Mouse (Mus musculus): ENCODE results near the gene Wdr18. TPM values are rescaled to one million over a fixed set of nuclear protein-coding genes. Genes with fewer than 3 reads are reported as not detected.

Gene Wdr18
- polyA plus RNA-seq, 2 experiments: 24.7 to 58.4 TPM

GRCm38 (mm10) chr10:79994397-79995115 is 34.6 kb downstream of the Wdr18 start:
- H3K4me3 ChIP-seq (ENCODE audit: insufficient read depth in 1 of 2, low read depth in 2 of 2, low read length in 2 of 2): no peak overlapping the region
- H3K36me3 ChIP-seq (replicated peaks; ENCODE audit: control insufficient read depth, insufficient read depth, low read depth): peaks cover 8% of the 10 kb centered on the region
- H3K27ac ChIP-seq: no peak overlapping the region; the same call in 1 of the 2 replicates
- H3K4me1 ChIP-seq (replicated peaks; ENCODE audit: control insufficient read depth in 2 of 2, insufficient read depth in 2 of 2, low read length in 1 of 2): peaks cover 9% of the 10 kb centered on the region in 2 experiments
- ATAC-seq (ENCODE audit: insufficient read depth) (no peak), DNase-seq (ENCODE audit: low read depth in 3 of 3, low spot score in 3 of 3) (no peak)
- H3K4me2 ChIP-seq (ENCODE audit: low read depth): no peak overlapping the region
- no peak overlapping the region for H3K9ac ChIP-seq (replicated peaks)
- no peaks in the 10 kb centered on the region; the same call in 1 of the 2 replicates for H3K9me3 ChIP-seq (ENCODE audit: control insufficient read depth, low read length)
- 57% methylated on average over 16 of the region's 16 CpGs for WGBS (ENCODE audit: insufficient replicate concordance)
- H3K27me3 ChIP-seq (ENCODE audit: control insufficient read depth, insufficient read depth, low read length): peaks cover 6% of the 10 kb centered on the region
- no peak for TF ChIP-seq CTCF (IDR thresholded peaks at IDR 0.05; ENCODE audit: low read depth)
- TF ChIP-seq EP300 (IDR thresholded peaks at IDR 0.05; ENCODE audit: low read depth): no peak

GRCm38 (mm10) chr10:79995636-79996035 is 35.7 kb downstream of the Wdr18 start:
- TF ChIP-seq EP300 (IDR thresholded peaks at IDR 0.05; ENCODE audit: low read depth): no peak
- Histone ChIP-seq H3K4me3 (ENCODE audit: insufficient read depth in 1 of 2, low read depth in 2 of 2, low read length in 2 of 2) (no peak overlapping the region), H3K27me3 (ENCODE audit: control insufficient read depth, insufficient read depth, low read length) (no peaks in the 10 kb centered on the region), H3K9ac (replicated peaks) (no peak overlapping the region), H3K4me1 (replicated peaks; ENCODE audit: control insufficient read depth in 2 of 2, insufficient read depth in 2 of 2, low read length in 1 of 2) (peaks cover 9% of the 10 kb centered on the region in 2 experiments), H3K4me2 (ENCODE audit: low read depth) (peak overlapping the region; percentile 26), H3K27ac (no peak overlapping the region), H3K9me3 (ENCODE audit: control insufficient read depth, low read length) (no peaks in the 10 kb centered on the region; the same call in 1 of the 2 replicates), H3K36me3 (replicated peaks; ENCODE audit: control insufficient read depth, insufficient read depth, low read depth) (peaks cover 10% of the 10 kb centered on the region)
- WGBS (ENCODE audit: insufficient replicate concordance): 44% methylated on average over 1 of the region's 1 CpGs
- DNase-seq (ENCODE audit: low read depth in 3 of 3, low spot score in 3 of 3): no peak
- ATAC-seq (ENCODE audit: insufficient read depth): no peak

GRCm38 (mm10) chr10:79996272-79997033 is 36.5 kb downstream of the Wdr18 start, which contains the start of gene Abca7:
Abca7 (plus strand) TSS chr10:79996494.
- Histone ChIP-seq H3K9ac (replicated peaks) (peak within 1 kb of the TSS; percentile 96), H3K4me3 (ENCODE audit: insufficient read depth in 1 of 2, low read depth in 2 of 2, low read length in 2 of 2) (peak within 1 kb of the TSS; percentile 91 to 98), H3K9me3 (ENCODE audit: control insufficient read depth, low read length) (no peaks in the 10 kb centered on the region; the same call in 1 of the 2 replicates), H3K36me3 (replicated peaks; ENCODE audit: control insufficient read depth, insufficient read depth, low read depth) (peaks cover 10% of the 10 kb centered on the region), H3K27me3 (ENCODE audit: control insufficient read depth, insufficient read depth, low read length) (no peaks in the 10 kb centered on the region), H3K4me1 (replicated peaks; ENCODE audit: control insufficient read depth in 2 of 2, insufficient read depth in 2 of 2, low read length in 1 of 2) (peaks cover 12 to 13% of the 10 kb centered on the region in 2 experiments), H3K4me2 (ENCODE audit: low read depth) (peak within 1 kb of the TSS; percentile 83), H3K27ac (peak within 1 kb of the TSS; percentile 95)
- under 1% methylated on average over 34 of the region's 34 CpGs for WGBS (ENCODE audit: insufficient replicate concordance)
- ATAC-seq (ENCODE audit: insufficient read depth) (peak; percentile 85), DNase-seq (ENCODE audit: low read depth in 3 of 3, low spot score in 3 of 3) (peak; percentile 95 to 96 (median 96))
- peak; percentile 36 for TF ChIP-seq CTCF (IDR thresholded peaks at IDR 0.05; ENCODE audit: low read depth)
- no peak; the same call in 1 of the 2 replicates for TF ChIP-seq EP300 (IDR thresholded peaks at IDR 0.05; ENCODE audit: low read depth)

GRCm38 (mm10) chr10:79997034-79997760 is 37.2 kb downstream of the Wdr18 start:
- peaks cover 15% of the 10 kb centered on the region for H3K36me3 ChIP-seq (replicated peaks; ENCODE audit: control insufficient read depth, insufficient read depth, low read depth)
- peaks cover 17 to 18% of the 10 kb centered on the region in 2 experiments for H3K4me1 ChIP-seq (replicated peaks; ENCODE audit: control insufficient read depth in 2 of 2, insufficient read depth in 2 of 2, low read length in 1 of 2)

More at GRCm38 (mm10) chr10:79997034-79997760, 37.2 kb downstream of the Wdr18 start:
- Histone ChIP-seq H3K27me3 (ENCODE audit: control insufficient read depth, insufficient read depth, low read length) (no peaks in the 10 kb centered on the region), H3K4me2 (ENCODE audit: low read depth) (peak overlapping the region; percentile 83), H3K9ac (replicated peaks) (peak overlapping the region; percentile 96), H3K27ac (peak overlapping the region; percentile 95), H3K9me3 (ENCODE audit: control insufficient read depth, low read length) (no peaks in the 10 kb centered on the region), H3K4me3 (ENCODE audit: insufficient read depth in 1 of 2, low read depth in 2 of 2, low read length in 2 of 2) (peak overlapping the region; percentile 91 to 98)
- DNase-seq (ENCODE audit: low read depth in 3 of 3, low spot score in 3 of 3): peak; percentile 76 to 86 (median 80)
- TF ChIP-seq CTCF (IDR thresholded peaks at IDR 0.05; ENCODE audit: low read depth) (no peak), EP300 (IDR thresholded peaks at IDR 0.05; ENCODE audit: low read depth) (0 out of 2 replicates have a peak, but pooled peaks have one; percentile 5)
- 2% methylated on average over 35 of the region's 35 CpGs for WGBS (ENCODE audit: insufficient replicate concordance)
- ATAC-seq (ENCODE audit: insufficient read depth): peak; percentile 81

All from liver, embryonic 14.5 days (tissue).